Mouse (Mus musculus): ENCODE measurements around the gene Psma5.

Gene Psma5

DNA sequence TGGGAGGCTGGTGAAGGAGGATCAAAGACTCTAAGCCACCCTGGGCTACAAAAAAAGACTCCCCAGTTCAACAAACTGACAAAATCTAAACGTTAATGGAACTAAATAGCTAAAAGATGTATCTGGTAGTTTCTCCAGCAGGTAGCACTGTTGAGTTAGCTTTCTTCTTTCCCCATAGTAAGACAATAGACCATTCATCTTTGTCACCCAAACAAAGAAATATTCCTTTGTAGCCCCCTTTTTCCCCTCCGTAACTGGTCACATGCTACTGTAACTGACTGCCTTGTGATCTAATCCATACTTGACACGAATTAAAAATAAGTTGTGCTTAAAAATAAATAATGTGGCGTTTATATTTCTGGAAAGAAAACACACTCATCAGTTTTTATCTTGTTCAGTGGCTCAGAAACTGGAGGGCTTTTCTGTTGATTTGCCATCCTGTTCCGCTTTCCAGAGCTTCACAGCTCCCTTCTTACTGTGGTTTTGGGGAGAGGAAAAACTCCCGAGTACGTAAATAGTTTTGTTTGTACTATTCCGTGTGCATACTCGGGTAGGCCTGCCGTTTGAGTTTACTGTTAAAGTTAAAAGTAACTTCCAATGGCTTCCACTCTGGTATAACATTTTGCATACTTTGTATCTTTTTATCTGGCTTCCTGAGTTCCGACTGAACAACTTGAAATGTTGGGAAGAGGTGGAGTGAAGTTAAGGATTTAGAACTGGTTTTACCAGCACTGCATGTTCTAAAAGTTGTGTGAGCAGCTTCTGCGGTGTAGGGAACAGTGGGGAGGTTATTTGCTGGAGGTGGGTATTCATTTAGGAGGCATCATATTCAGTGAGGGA, 25.9 kb downstream of the Psma5 start:
- in situ Hi-C loops (cut with MseI, MboI): loop anchor here in 1 of 2 experiments (5.0 kb wide), 1 partner anchor 110 kb away; no protein-coding TSS in a partner anchor

DNA sequence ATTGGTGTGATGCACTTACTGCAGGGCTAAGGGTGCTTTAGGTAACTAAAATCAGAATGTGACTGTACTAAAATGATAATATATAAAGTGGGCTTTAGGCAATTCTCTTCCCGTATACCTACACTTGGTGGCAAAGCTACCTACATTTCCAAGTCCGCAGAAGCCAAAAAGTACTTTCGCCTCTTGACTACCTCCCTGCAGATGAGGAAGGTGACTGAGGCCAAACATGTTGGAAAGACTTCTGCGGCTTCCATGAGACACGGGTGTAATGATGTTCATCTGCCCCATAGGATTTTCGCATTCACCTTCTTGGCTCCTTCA, 26.5 kb downstream of the Psma5 start:
- in situ Hi-C loops (cut with MseI, MboI): loop anchor here in 1 of 2 experiments (5.0 kb wide), 1 partner anchor 109 kb away; no protein-coding TSS in a partner anchor

- in situ Hi-C loops (cut with MseI, MboI): loop anchor here in 1 of 2 experiments (5.0 kb wide), 1 partner anchor 108 kb away; no protein-coding TSS in a partner anchor
Observed at GRCm38 (mm10) chr3:108283781-108284601, 27.3 kb downstream of the Psma5 start, which contains the start of gene Sort1. Gene Sort1, plus strand, starts transcription at chr3:108284082.

DNA sequence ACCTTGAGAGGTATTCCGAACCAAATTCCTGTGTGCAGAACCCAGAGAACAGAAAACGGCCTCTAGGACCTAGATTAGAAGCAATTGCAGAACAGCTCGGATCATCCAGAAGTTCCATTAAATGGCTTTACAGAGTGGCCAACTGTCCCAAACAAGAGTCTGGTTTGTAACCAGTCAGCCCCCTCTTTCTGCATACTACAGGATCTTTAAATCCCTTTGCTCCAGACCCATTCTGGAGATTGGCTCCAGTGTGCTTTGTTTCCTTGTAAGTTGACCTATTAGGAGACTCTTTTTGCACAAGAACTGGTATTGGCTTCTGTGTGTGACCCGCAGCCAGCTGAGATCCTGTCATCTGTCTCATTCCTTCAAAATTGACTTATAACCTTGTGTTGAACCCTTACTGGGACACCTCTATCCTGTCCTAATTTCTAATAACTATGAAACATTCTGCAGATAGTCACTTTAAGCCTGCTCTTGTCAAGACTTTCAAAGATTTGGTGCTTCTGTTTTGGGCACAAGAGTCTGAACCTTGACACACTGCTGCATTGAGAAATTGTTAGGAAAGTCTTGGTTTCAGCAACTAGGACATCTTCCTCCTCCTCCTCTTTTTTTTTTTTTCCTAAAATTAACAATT, 28.5 kb downstream of the Psma5 start:
- in situ Hi-C loops (cut with MseI, MboI): loop anchor here in 1 of 2 experiments (5.0 kb wide), 1 partner anchor 102 kb away; no protein-coding TSS in a partner anchor

GRCm38 (mm10) chr3:108286671-108287439, 30.1 kb downstream of the Psma5 start:
- in situ Hi-C loops (cut with MseI, MboI): loop anchor here in 1 of 2 experiments (5.0 kb wide), 1 partner anchor 100 kb away; no protein-coding TSS in a partner anchor

DNA sequence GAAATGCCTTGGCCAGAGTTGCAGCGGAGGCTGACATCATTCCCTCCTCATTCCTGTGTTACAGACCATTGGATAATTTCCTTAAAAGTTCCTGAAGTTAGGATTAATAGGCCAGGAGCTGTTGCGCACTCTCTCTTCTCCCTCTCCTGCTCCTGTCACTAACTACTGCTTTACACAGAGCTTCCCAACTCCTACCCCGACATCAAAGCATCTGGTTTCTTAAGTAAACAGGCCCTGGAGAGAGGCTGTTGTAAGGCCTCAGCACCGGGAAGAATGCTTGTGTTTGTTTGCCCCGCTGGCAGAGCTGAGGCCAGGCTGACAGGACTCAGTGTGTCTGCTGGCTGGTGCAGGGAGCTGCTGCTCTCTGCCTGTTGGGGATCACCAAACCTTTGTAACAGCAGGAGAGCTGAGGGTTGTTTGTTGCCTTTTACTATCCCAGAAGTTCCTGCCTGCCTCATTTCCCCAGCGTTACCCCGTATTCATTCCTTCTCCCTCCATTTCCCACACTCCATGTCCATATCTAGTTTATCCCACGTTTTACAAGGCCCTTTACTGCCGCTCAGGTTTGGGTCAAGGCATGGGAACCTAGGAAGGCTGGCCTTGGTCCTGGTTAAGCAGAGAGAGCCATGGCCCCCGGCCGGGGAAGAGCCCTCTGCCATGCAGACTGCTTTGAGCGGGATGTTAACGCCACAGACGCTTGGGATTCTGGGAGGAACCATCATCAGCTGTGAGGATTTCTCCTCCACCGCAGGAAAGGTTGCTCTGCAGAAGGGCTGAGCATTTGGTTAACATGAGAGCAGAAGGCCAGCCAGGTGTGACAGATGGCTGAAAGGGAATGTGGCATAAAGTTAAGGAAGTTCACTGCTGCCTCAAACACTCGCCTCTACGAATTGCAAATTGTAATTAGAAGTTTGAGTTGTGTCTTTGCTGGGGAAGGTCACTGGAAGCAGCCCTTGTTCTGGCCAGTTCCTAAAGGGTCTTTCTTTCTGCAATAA, 31.4 kb downstream of the Psma5 start:
- in situ Hi-C loops (cut with MseI, MboI): loop anchor here in 1 of 2 experiments (5.0 kb wide), 1 partner anchor 99 kb away; no protein-coding TSS in a partner anchor

DNA sequence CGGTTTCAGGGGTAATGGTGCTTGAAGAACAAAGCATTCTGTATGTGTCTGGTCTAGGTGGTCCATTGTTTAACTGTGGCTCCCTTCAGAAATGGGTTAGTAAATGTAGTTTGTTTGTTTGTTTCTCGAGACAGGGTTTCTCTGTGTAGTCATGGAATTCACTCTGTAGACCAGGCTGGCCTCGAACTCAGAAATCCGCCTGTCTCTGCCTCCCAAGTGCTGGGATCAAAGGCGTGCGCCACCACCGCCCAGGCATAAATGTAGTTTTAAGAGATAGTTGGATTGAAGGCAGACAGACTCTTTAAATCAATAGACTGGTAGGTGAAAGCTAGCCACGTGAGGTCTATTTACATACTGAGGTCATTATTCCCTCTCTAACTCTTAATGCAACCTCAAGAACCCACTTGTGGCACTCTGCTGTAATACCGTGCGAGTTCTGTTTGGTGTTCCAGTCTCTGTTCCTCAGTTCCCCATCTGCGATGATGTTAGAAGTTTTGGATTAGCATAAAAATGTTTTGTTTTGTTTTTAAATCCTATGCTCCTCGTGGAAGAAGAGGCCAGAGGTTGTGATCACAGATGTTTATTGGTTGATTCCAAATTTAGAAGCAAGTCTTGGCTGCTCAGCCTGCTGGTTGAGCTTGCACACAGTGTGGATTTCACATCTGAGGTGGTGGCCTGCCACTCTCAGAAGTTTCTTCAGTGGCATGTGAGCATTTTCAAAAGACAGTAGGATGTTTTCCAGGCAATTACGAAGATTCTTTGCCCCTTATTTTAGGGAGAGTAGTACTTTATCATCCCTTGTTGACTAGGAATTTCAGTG, 32.8 kb downstream of the Psma5 start:
- in situ Hi-C loops (cut with MseI, MboI): loop anchor here in 1 of 2 experiments (5.0 kb wide), 1 partner anchor 98 kb away; no protein-coding TSS in a partner anchor

DNA sequence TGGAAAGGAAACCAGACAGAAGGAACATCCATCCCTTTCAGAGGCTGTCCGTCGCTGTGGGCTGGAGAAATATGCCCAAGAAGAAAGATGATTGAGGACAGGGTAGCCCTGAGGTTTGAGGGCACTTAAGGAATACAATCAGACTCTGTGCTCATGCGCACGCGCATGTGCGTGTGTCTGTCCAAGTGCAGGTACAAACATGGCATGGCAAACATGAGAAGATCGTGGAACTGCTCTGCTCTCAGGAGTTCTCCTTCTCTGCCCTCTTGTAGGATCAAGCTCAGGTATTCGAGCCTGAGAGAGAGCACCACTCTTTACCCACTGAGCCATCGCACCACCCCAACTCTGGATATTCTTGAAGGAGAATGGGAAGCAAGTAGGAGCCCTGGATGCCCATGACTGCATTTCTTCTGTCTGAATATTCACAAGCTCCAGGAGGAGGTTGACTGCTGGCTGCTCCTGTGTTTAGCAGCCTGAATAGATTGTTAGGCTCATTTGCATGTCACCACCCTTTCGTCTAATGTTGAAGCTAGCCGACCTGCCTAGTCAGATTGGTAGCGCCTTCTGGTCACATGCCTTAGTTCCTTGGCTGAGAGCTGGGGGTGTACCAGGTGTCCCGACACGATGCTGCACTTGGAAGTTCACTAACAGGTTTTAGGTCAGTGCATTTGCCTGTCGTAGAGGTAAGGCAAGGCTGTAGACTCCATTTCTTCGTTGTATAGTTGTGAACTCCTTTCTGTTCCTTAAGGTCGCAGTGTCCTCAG, 34.5 kb downstream of the Psma5 start:
- in situ Hi-C loops (cut with MseI, MboI): no loop called here

DNA sequence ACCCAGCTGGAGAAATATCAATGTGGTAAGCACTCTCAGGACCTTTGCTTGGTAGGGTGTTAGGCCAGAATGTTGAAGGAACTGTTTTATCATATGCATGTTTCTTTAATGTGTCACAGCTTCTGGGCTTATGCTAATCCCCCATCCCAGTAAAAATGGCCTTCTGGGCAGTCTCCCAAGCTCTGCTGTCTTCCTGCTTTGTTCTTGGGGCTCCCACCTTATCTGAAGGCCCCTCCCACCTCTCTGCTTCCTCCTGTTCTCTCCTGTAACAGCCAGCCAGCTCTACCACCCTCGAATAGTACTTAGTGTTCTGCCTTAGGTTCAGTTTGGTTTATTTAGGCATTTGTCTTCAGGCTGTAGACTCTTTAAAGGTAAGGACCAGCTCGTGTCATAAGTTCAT, 37.7 kb downstream of the Psma5 start:
- in situ Hi-C loops (cut with MseI, MboI): no loop called here

DNA sequence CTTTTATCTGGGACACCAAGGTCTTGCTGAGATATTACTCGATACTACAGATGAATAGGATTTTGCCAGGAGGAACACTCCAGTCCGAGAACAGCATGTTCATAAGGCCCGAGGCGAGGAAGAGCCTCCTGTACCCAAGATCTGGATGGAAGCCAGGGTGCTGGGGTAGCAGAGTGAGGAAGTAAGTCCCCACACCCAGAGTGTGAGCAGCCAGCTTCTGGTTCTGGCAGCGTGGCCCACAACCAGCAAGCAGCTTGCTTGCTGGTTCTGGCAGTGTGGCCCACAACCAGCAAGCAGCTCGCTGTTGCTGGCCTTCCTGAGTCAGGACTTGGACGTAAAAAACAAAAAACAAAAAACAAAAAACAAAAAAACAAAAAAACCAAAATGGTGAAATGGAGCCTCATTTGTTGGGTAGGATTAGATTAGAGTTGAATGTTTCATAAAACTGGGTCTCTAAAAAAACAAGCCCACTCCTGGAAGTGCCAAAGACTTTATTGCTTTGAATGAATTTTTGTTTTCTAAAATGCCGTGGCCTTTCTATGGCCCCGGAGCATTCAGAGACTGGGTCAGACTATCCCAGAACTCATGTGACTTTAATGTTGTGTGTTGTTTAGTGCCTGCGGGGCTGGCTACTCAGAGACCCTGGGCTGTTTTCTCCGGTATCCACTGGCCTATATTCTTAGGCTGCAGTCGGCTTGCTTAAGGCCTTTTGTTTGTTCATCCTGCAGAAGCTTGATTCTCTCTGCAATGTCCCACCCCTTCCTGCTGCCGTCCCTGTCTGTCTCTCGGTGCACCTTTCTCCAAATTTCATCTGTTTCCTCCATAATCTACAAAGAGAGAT, 38.9 kb downstream of the Psma5 start:
- in situ Hi-C loops (cut with MseI, MboI): no loop called here

GRCm38 (mm10) chr3:108296220-108297049, 39.7 kb downstream of the Psma5 start:
- in situ Hi-C loops (cut with MseI, MboI): no loop called here

DNA sequence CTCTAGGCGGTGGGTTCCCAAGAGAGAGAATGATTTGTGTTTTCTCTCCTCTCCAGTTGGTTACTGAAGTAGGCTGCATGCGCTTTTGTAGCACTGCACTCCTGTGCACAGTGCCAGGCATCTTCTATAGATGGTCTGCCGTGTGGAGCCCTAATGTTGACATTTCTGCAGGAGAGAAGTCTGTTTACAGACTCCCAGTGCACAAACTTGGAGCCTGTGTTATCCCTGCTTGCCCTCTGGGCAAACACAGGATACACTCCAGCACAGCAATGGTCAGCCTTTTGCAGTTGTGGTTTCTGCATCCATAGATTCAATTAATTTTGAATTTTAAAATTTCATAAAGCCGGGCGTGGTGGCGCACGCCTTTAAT, 40.3 kb downstream of the Psma5 start:
- in situ Hi-C loops (cut with MseI, MboI): no loop called here

DNA sequence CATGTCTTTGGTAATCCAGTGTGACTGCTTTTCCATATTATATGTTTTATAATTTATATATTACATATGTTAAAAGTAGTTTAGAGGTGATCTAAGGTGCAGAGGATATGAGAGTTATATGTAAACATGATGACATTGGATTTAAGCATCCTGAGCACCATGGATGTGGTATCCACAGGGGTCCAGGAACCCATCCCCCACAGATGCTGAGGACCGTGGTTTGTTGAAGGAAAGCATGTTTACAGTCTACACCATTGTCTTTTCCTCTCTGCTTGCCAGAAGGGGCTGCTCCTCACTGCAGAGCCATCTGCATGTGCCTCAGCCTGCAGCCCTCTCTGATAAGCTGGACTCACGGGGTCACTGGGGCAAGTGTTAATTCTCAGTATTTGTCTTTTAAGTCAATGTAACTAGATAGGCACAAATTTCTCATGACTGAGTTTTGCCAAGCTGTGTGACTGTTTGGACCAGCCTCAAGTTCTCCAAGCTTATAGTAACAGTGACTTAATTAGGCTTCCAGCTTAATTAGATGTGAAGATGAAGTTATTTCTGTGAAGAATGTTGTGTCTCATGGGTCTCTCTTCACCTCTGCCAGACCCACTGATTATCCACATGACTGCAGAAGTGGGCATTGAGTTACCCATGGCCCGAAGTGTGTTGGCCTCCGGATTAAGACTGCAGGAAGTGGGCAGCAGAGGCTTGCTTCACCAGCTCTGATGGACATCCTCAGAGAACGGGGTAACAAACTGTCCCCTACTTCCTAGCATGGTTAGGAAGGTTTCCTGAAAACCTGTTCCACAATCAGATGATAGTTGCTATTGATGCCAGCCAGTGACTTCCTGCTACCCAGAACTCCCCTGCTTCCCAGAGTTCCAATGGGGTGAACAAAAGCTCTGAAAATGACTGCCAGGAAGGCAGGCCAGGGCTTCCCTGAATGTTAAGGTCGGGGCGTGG, 41.2 kb downstream of the Psma5 start:
- in situ Hi-C loops (cut with MseI, MboI): no loop called here

DNA sequence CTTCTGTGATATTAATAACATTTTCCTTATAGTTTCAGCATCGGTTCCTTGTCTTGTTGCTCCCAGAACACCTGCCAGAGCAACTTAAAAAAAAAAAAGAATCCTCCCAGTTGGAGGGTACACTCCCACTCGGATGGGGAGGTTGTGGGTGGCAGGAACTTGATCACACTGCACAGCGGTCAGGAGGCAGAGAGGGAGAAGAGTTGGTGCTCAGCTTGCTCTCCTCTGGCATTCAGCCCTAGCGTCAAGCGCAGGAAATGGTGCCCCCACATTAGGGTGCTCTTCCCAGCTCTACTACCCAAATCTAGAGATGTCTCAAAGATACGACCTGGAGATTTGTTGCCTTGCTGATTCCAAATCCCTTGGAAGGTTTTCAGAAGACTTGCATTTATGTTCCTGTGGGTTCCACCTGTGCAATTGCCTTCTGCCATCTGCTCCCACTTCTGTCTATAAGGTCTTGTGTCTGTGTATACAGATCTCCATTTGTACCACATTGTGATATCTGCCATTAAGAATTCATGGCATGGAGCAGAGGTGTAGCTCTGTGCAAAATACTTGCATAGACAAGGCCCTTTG, 43.8 kb downstream of the Psma5 start:
- in situ Hi-C loops (cut with MseI, MboI): no loop called here

GRCm38 (mm10) chr3:108303683-108304082, 47.0 kb downstream of the Psma5 start:
- in situ Hi-C loops (cut with MseI, MboI): no loop called here

Data from mouse trophoblast stem cell (cell line).